In the genomic region with DNA sequence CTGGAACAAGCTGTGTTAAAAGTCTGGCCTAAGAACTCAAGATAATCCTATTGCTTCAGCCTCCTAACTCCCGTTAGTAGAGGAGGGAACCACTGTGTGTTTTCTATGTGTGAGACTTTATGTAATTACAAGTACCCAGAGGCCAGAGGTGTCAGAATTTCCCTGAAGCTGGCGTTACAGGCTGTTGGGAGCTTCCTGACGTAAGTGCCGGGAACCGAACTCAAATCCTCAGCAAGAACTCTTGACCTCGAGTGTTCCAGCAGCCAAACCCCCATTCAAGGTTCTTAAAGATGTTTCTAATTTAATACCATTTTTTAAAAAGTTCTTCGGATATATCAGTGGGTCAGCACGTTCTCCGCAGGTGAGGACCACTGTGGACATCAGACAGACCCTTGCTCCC, we compare ENCODE assay signal across 8 mouse cellular contexts. TPM values are rescaled to one million over a fixed set of nuclear protein-coding genes. Genes with fewer than 3 reads are reported as not detected.
DNase-seq lines count a peak whose midpoint lies in the region; ATAC-seq and TF ChIP-seq lines count a peak whose summit lies in the region.

No protein-coding gene starts in this region.

- TF ChIP-seq CTCF in cerebellum, adult 2 months (IDR thresholded peaks at IDR 0.05; ENCODE audit: borderline replicate concordance, insufficient read depth, low read depth, low read length) = no peak
- TF ChIP-seq CTCF in lung, postnatal 0 days (IDR thresholded peaks at IDR 0.05) = no peak

- intact Hi-C loops in left cerebral cortex, postnatal 14 days (cut with DNase I) = no loop called here

- no peaks in the 10 kb centered on the region for H3K36me3 ChIP-seq in lung, postnatal 0 days (ENCODE audit: insufficient read depth, low read length)
- no peaks in the 10 kb centered on the region for H3K36me3 ChIP-seq in limb, embryonic 13.5 days
- no peaks in the 10 kb centered on the region for H3K36me3 ChIP-seq in stomach, embryonic 15.5 days

- TF ChIP-seq POLR2A in cerebellum, adult 2 months (IDR thresholded peaks at IDR 0.05; ENCODE audit: borderline replicate concordance, insufficient read depth, low read length) = no peak

- no peaks in the 10 kb centered on the region for H3K9me3 ChIP-seq in lung, postnatal 0 days (ENCODE audit: low read length)
- H3K9me3 ChIP-seq in limb, embryonic 13.5 days = no peaks in the 10 kb centered on the region
- no peaks in the 10 kb centered on the region for H3K9me3 ChIP-seq in stomach, embryonic 15.5 days

- H3K4me1 ChIP-seq in cerebellum, adult 2 months (ENCODE audit: control insufficient read depth, insufficient read depth, low read length) = peaks cover 18% of the 10 kb centered on the region
- H3K4me1 ChIP-seq in lung, postnatal 0 days (ENCODE audit: insufficient read depth, low read depth, low read length) = peaks cover 3% of the 10 kb centered on the region; the same call in 1 of the 2 replicates
- peaks cover 38% of the 10 kb centered on the region for H3K4me1 ChIP-seq in limb, embryonic 13.5 days
- peaks cover 27% of the 10 kb centered on the region for H3K4me1 ChIP-seq in stomach, embryonic 15.5 days

- WGBS in cerebellum, adult 2 months = 25% methylated on average over 9 of the region's 9 CpGs
- WGBS in lung, postnatal 0 days = 14% methylated on average over 9 of the region's 9 CpGs
- WGBS in limb, embryonic 13.5 days = 6% methylated on average over 9 of the region's 9 CpGs
- WGBS in stomach, embryonic 15.5 days = 13% methylated on average over 9 of the region's 9 CpGs

- H3K4me2 ChIP-seq in lung, postnatal 0 days (replicated peaks; ENCODE audit: low read depth, low read length) = peak overlapping the region; percentile 90
- H3K4me2 ChIP-seq in limb, embryonic 13.5 days (replicated peaks) = peak overlapping the region; percentile 87
- H3K4me2 ChIP-seq in stomach, embryonic 15.5 days = peak overlapping the region; percentile 78

- H3K9ac ChIP-seq in lung, postnatal 0 days (replicated peaks; ENCODE audit: low read depth) = no peak overlapping the region
- peak overlapping the region; percentile 90; the same call in 1 of the 2 replicates for H3K9ac ChIP-seq in limb, embryonic 13.5 days
- H3K9ac ChIP-seq in stomach, embryonic 15.5 days = no peak overlapping the region

- no peak for DNase-seq in cerebellum, adult 2 months
- no peak for DNase-seq in cerebellum, adult 11 months
- DNase-seq in lung, postnatal 0 days (ENCODE audit: low spot score) = no peak
- no peak for DNase-seq in lung, postnatal 14 days
- DNase-seq in retina, embryonic 14.5 days (ENCODE audit: low spot score) = no peak
- no peak for DNase-seq in left cerebral cortex, postnatal 14 days (ENCODE audit: low spot score in 2 of 2)

- no peaks in the 10 kb centered on the region for H3K27me3 ChIP-seq in cerebellum, adult 2 months (ENCODE audit: control insufficient read depth, insufficient read depth, low read length)
- H3K27me3 ChIP-seq in lung, postnatal 0 days (replicated peaks; ENCODE audit: insufficient read depth, low read length) = no peaks in the 10 kb centered on the region
- peaks cover under 1% of the 10 kb centered on the region; the same call in 1 of the 2 replicates for H3K27me3 ChIP-seq in limb, embryonic 13.5 days
- H3K27me3 ChIP-seq in stomach, embryonic 15.5 days (replicated peaks) = no peaks in the 10 kb centered on the region

- peak; percentile 10; the same call in 1 of the 2 replicates for ATAC-seq in lung, postnatal 0 days
- ATAC-seq in limb, embryonic 13.5 days (ENCODE audit: low FRiP score, low read depth) = no peak
- no peak for ATAC-seq in stomach, embryonic 15.5 days (ENCODE audit: insufficient read depth, low FRiP score, low read depth)

- TF ChIP-seq EP300 in lung, postnatal 0 days (IDR thresholded peaks at IDR 0.05) = no peak

- H3K4me3 ChIP-seq in cerebellum, adult 2 months (replicated peaks; ENCODE audit: insufficient read depth, low read depth, low read length) = peak overlapping the region; percentile 54
- peak overlapping the region; percentile 76 for H3K4me3 ChIP-seq in lung, postnatal 0 days (ENCODE audit: low read depth, low read length)
- peak overlapping the region; percentile 80 for H3K4me3 ChIP-seq in limb, embryonic 13.5 days
- H3K4me3 ChIP-seq in stomach, embryonic 15.5 days (replicated peaks) = peak overlapping the region; percentile 74

- H3K27ac ChIP-seq in cerebellum, adult 2 months (ENCODE audit: insufficient read depth, low read length) = peak overlapping the region; percentile 15; the same call in 1 of the 2 replicates
- peak overlapping the region; percentile 69 for H3K27ac ChIP-seq in lung, postnatal 0 days (ENCODE audit: low read length)
- no peak overlapping the region; the same call in 1 of the 2 replicates for H3K27ac ChIP-seq in limb, embryonic 13.5 days
- H3K27ac ChIP-seq in stomach, embryonic 15.5 days = peak overlapping the region; percentile 59

RNA-seq across cellular contexts. Expression of a gene that starts 0.4 kb away (rescaled TPM):
- polyA plus RNA-seq in cerebellum, adult 2 months (2012; rRNA removed) = 53.7 and 54.3 TPM in 2 replicates
- polyA plus RNA-seq in lung, postnatal 0 days (2015; fragmentation: Nextera tagmentation; extraction: Ambion mirVana) = 14.0 and 15.8 TPM in 2 replicates
- 11.3 and 11.4 TPM in 2 replicates for polyA plus RNA-seq in limb, embryonic 13.5 days (2015; fragmentation: Nextera tagmentation; extraction: Ambion mirVana)
- polyA plus RNA-seq in stomach, embryonic 15.5 days (2015; fragmentation: Nextera tagmentation; extraction: Ambion mirVana) = 10.0 and 10.5 TPM in 2 replicates
- 10 to 100 TPM; 15.4 to 17.0 TPM for total RNA-seq in left cerebral cortex, postnatal 14 days (2021)

RNA-seq across cellular contexts. Expression of a gene that starts 13.7 kb away (rescaled TPM):
- 105 and 106 TPM in 2 replicates for polyA plus RNA-seq in cerebellum, adult 2 months (2012; rRNA removed)
- 16.0 and 17.9 TPM in 2 replicates for polyA plus RNA-seq in lung, postnatal 0 days (2015; fragmentation: Nextera tagmentation; extraction: Ambion mirVana)
- 2.4 and 3.2 TPM in 2 replicates for polyA plus RNA-seq in limb, embryonic 13.5 days (2015; fragmentation: Nextera tagmentation; extraction: Ambion mirVana)
- 32.9 and 41.0 TPM in 2 replicates for polyA plus RNA-seq in stomach, embryonic 15.5 days (2015; fragmentation: Nextera tagmentation; extraction: Ambion mirVana)
- total RNA-seq in left cerebral cortex, postnatal 14 days (2021) = 100 to 1,000 TPM in 1 of 2 experiments, 10 to 100 TPM in 1; 98.7 to 101 TPM

RNA-seq across cellular contexts. Expression of a gene that starts 22.3 kb away (rescaled TPM):
- 157 and 164 TPM in 2 replicates for polyA plus RNA-seq in cerebellum, adult 2 months (2012; rRNA removed)
- polyA plus RNA-seq in lung, postnatal 0 days (2015; fragmentation: Nextera tagmentation; extraction: Ambion mirVana) = 154 and 180 TPM in 2 replicates
- polyA plus RNA-seq in limb, embryonic 13.5 days (2015; fragmentation: Nextera tagmentation; extraction: Ambion mirVana) = 174 and 178 TPM in 2 replicates
- 184 and 196 TPM in 2 replicates for polyA plus RNA-seq in stomach, embryonic 15.5 days (2015; fragmentation: Nextera tagmentation; extraction: Ambion mirVana)
- 100 to 1,000 TPM; 101 to 112 TPM for total RNA-seq in left cerebral cortex, postnatal 14 days (2021)

RNA-seq across cellular contexts. Expression of a gene that starts 38.5 kb away (rescaled TPM):
- polyA plus RNA-seq in cerebellum, adult 2 months (2012; rRNA removed) = 899 and 972 TPM in 2 replicates
- 669 and 721 TPM in 2 replicates for polyA plus RNA-seq in lung, postnatal 0 days (2015; fragmentation: Nextera tagmentation; extraction: Ambion mirVana)
- polyA plus RNA-seq in limb, embryonic 13.5 days (2015; fragmentation: Nextera tagmentation; extraction: Ambion mirVana) = 942 TPM in 2 replicates
- 824 and 904 TPM in 2 replicates for polyA plus RNA-seq in stomach, embryonic 15.5 days (2015; fragmentation: Nextera tagmentation; extraction: Ambion mirVana)
- 100 to 1,000 TPM; 423 to 448 TPM for total RNA-seq in left cerebral cortex, postnatal 14 days (2021)

RNA-seq across cellular contexts. Expression of a gene that starts 38.7 kb away (rescaled TPM):
- polyA plus RNA-seq in cerebellum, adult 2 months (2012; rRNA removed) = 93.6 and 98.0 TPM in 2 replicates
- polyA plus RNA-seq in lung, postnatal 0 days (2015; fragmentation: Nextera tagmentation; extraction: Ambion mirVana) = 18.6 and 19.1 TPM in 2 replicates
- 16.1 and 17.4 TPM in 2 replicates for polyA plus RNA-seq in limb, embryonic 13.5 days (2015; fragmentation: Nextera tagmentation; extraction: Ambion mirVana)
- polyA plus RNA-seq in stomach, embryonic 15.5 days (2015; fragmentation: Nextera tagmentation; extraction: Ambion mirVana) = 14.6 and 15.6 TPM in 2 replicates
- total RNA-seq in left cerebral cortex, postnatal 14 days (2021) = 10 to 100 TPM; 65.5 to 66.2 TPM
